Comparison of ENCODE assay signal across 20 mouse cellular contexts in the genomic region with DNA sequence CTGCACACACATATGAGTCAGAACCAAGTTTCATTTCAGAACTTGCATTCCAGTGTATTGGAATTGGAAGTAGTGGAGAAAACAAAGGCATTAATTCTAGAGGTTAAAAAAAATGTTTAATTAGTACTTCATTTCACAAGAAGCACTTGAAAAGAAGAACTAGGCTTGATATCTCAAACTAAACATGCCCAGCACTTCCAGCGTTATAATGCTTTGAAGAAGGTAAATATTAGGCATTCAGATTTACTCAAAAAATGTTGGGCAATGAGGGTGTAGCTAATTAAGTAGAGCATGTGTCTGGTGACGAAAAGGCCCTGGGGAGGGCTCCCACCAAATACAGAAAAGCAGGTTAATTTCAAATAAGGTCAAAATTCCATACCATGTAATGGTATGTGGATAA. TPM values are rescaled to one million over a fixed set of nuclear protein-coding genes. Genes with fewer than 3 reads are reported as not detected.
"Had no signal": no experiment of that assay in that cellular context is flagged by ENCODE, and none has a peak within 500 bp of the region (broad histone marks: within the 10 kb centered on the region; RNA-seq: fewer than 3 reads in every experiment).

No protein-coding gene starts in this region.

- ATAC-seq: liver, postnatal 0 days; midbrain, embryonic 16.5 days had no signal

- H3K4me3 ChIP-seq: liver, embryonic 13.5 days; liver, embryonic 15.5 days; midbrain, embryonic 10.5 days; midbrain, embryonic 12.5 days; myocyte; neural tube, embryonic 13.5 days; neural tube, embryonic 15.5 days had no signal

- H3K9ac ChIP-seq: liver, embryonic 13.5 days; liver, embryonic 15.5 days; liver, postnatal 0 days; midbrain, embryonic 12.5 days; neural tube, embryonic 13.5 days; neural tube, embryonic 15.5 days had no signal

- H3K9me3 ChIP-seq: liver, embryonic 13.5 days; liver, embryonic 15.5 days; midbrain, embryonic 10.5 days; midbrain, embryonic 12.5 days; neural tube, embryonic 13.5 days; neural tube, embryonic 15.5 days had no signal

- H3K4me1 ChIP-seq: liver, embryonic 13.5 days; liver, embryonic 15.5 days; midbrain, embryonic 10.5 days; midbrain, embryonic 12.5 days; neural tube, embryonic 13.5 days; neural tube, embryonic 15.5 days had no signal

- H3K4me2 ChIP-seq: liver, embryonic 11.5 days; liver, embryonic 13.5 days; liver, embryonic 15.5 days; midbrain, embryonic 12.5 days; neural tube, embryonic 13.5 days; neural tube, embryonic 15.5 days had no signal

- DNase-seq: liver; liver, embryonic 13.5 days; liver, postnatal 0 days; midbrain, embryonic 14.5 days; retina, postnatal 1 day; right cerebral cortex, adult 18-20 months; right cerebral cortex, postnatal 25 days; right cerebral cortex, postnatal 4 days; spleen, adult 18-20 months; thymus, adult 18-20 months; thymus, postnatal 14 days; thymus, postnatal 36 days had no signal

- H3K27me3 ChIP-seq: liver, embryonic 13.5 days; liver, embryonic 15.5 days; midbrain, embryonic 12.5 days; neural tube, embryonic 13.5 days; neural tube, embryonic 15.5 days had no signal

- H3K27ac ChIP-seq: liver, embryonic 13.5 days; liver, embryonic 15.5 days; midbrain, embryonic 10.5 days; midbrain, embryonic 12.5 days; neural tube, embryonic 13.5 days; neural tube, embryonic 15.5 days had no signal

- H3K36me3 ChIP-seq: liver, embryonic 13.5 days; liver, embryonic 15.5 days; midbrain, embryonic 10.5 days; midbrain, embryonic 12.5 days; neural tube, embryonic 13.5 days; neural tube, embryonic 15.5 days had no signal

RNA-seq across cellular contexts. Expression of a gene that starts 4.1 kb away (rescaled TPM):
- polyA plus RNA-seq: liver, embryonic 11.5 days; liver, embryonic 13.5 days; liver, postnatal 0 days; midbrain, embryonic 14.5 days; midbrain, embryonic 16.5 days; myocyte; neural tube, embryonic 13.5 days; neural tube, embryonic 15.5 days had no signal
